12 mouse cellular contexts compared by ENCODE assay signal in the genomic region with DNA sequence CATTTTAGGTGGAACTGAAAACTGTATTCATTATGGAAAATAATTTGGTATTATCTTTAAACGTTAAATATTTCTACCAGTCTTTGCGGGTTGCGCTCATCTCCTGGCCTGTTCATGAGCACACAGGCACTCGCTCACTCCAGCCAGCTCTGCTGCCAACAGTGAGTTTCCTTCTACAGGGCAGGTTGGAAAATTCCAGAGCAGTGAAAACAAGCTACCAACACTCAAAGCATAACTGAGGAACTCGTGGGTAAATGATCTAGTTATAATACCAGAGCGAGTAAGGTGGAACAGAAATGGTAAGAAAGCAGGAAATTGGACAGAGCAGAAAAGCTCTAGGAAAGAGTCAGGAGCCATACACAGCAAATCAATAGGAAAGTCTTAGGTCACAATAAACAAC.
"Had no signal": no experiment of that assay in that cellular context is flagged by ENCODE, and none has a peak within 500 bp of the region (broad histone marks: within the 10 kb centered on the region; RNA-seq: fewer than 3 reads in every experiment).

No protein-coding gene starts in this region.

- H3K9me3 ChIP-seq: limb, embryonic 13.5 days; midbrain, embryonic 12.5 days; neural tube, embryonic 13.5 days had no signal

- ATAC-seq: midbrain, embryonic 16.5 days had no signal

- H3K4me3 ChIP-seq: limb, embryonic 13.5 days; midbrain, embryonic 12.5 days; neural tube, embryonic 13.5 days had no signal

- H3K36me3 ChIP-seq: limb, embryonic 13.5 days; midbrain, embryonic 12.5 days; neural tube, embryonic 13.5 days had no signal

- H3K4me2 ChIP-seq: limb, embryonic 13.5 days; midbrain, embryonic 12.5 days; neural tube, embryonic 13.5 days had no signal

- H3K27me3 ChIP-seq: limb, embryonic 13.5 days; midbrain, embryonic 12.5 days; neural tube, embryonic 13.5 days had no signal

- H3K27ac ChIP-seq: limb, embryonic 13.5 days; liver, embryonic 14.5 days; midbrain, embryonic 12.5 days; neural tube, embryonic 13.5 days had no signal

- H3K9ac ChIP-seq: limb, embryonic 13.5 days; liver, embryonic 14.5 days; midbrain, embryonic 12.5 days; neural tube, embryonic 13.5 days had no signal

- H3K4me1 ChIP-seq: limb, embryonic 13.5 days; midbrain, embryonic 12.5 days had no signal

- DNase-seq: left cerebral cortex, postnatal 4 days; lung, adult 18-20 months; retina, postnatal 1 day; right cerebral cortex, postnatal 4 days; spleen, adult 18-20 months; thymus, adult 18-20 months; thymus, postnatal 14 days had no signal
